Mouse (Mus musculus): ENCODE data around the gene Swsap1. TPM values are rescaled to one million over a fixed set of nuclear protein-coding genes. Genes with fewer than 3 reads are reported as not detected.

Swsap1 gene
- polyA plus RNA-seq, 1 experiment from 2014 or later = 6.5 TPM

DNA sequence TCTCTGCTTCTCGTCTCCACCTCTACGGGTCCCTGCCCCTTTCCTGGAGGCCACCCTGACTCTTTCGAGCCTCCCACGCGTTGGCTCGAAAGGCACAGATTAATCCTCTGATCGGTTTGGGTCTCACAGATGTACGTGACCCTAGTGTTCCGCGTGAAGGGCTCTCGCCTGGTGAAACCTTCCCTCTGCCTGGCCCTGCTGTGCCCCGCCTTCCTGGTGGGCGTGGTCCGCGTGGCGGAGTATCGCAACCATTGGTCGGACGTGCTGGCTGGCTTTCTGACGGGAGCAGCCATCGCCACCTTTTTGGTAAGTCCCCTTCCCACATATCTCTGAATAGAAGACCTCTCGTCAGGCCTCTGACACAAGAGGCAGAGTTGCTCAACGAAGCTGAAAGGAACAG, 11.3 kb upstream of the Swsap1 start:
- H3K4me2 ChIP-seq (ENCODE audit: low read depth, low read length) = no peak overlapping the region
- 17% methylated on average over 23 of the region's 23 CpGs for WGBS
- no peak overlapping the region for H3K4me3 ChIP-seq (ENCODE audit: low read length)
- no peak overlapping the region for H3K27ac ChIP-seq (ENCODE audit: low read length)
- no peak overlapping the region for H3K9ac ChIP-seq (ENCODE audit: low read depth, low read length)
- peaks cover 4% of the 10 kb centered on the region; the same call in 1 of the 2 replicates for H3K27me3 ChIP-seq (replicated peaks; ENCODE audit: control insufficient read depth, insufficient read depth, low read length)
- H3K9me3 ChIP-seq (ENCODE audit: control insufficient read depth, low read length) = no peaks in the 10 kb centered on the region
- ATAC-seq = no peak
- H3K4me1 ChIP-seq (ENCODE audit: control insufficient read depth, insufficient read depth, low read length) = no peaks in the 10 kb centered on the region
- no peaks in the 10 kb centered on the region for H3K36me3 ChIP-seq (ENCODE audit: control insufficient read depth, insufficient read depth, low read length)

GRCm38 (mm10) chr9:21947540-21948130, 7.9 kb upstream of the Swsap1 start:
- WGBS = 8% methylated on average over 26 of the region's 28 CpGs
- Histone ChIP-seq H3K9me3 (ENCODE audit: control insufficient read depth, low read length) (no peaks in the 10 kb centered on the region), H3K4me3 (ENCODE audit: low read length) (no peak overlapping the region), H3K4me2 (ENCODE audit: low read depth, low read length) (no peak overlapping the region), H3K4me1 (ENCODE audit: control insufficient read depth, insufficient read depth, low read length) (no peaks in the 10 kb centered on the region), H3K27me3 (replicated peaks; ENCODE audit: control insufficient read depth, insufficient read depth, low read length) (peaks cover 6% of the 10 kb centered on the region; the same call in 1 of the 2 replicates), H3K27ac (ENCODE audit: low read length) (no peak overlapping the region), H3K9ac (ENCODE audit: low read depth, low read length) (no peak overlapping the region), H3K36me3 (ENCODE audit: control insufficient read depth, insufficient read depth, low read length) (no peaks in the 10 kb centered on the region)
- ATAC-seq = peak; percentile 39; the same call in 1 of the 2 replicates

GRCm38 (mm10) chr9:21948146-21948545, 7.4 kb upstream of the Swsap1 start:
- WGBS = 44% methylated on average over 8 of the region's 8 CpGs
- Histone ChIP-seq H3K4me3 (ENCODE audit: low read length) (no peak overlapping the region), H3K4me2 (ENCODE audit: low read depth, low read length) (no peak overlapping the region), H3K27ac (ENCODE audit: low read length) (no peak overlapping the region), H3K9me3 (ENCODE audit: control insufficient read depth, low read length) (no peaks in the 10 kb centered on the region), H3K9ac (ENCODE audit: low read depth, low read length) (no peak overlapping the region), H3K4me1 (ENCODE audit: control insufficient read depth, insufficient read depth, low read length) (no peaks in the 10 kb centered on the region), H3K27me3 (replicated peaks; ENCODE audit: control insufficient read depth, insufficient read depth, low read length) (peaks cover 6% of the 10 kb centered on the region; the same call in 1 of the 2 replicates), H3K36me3 (ENCODE audit: control insufficient read depth, insufficient read depth, low read length) (no peaks in the 10 kb centered on the region)
- no peak for ATAC-seq

DNA sequence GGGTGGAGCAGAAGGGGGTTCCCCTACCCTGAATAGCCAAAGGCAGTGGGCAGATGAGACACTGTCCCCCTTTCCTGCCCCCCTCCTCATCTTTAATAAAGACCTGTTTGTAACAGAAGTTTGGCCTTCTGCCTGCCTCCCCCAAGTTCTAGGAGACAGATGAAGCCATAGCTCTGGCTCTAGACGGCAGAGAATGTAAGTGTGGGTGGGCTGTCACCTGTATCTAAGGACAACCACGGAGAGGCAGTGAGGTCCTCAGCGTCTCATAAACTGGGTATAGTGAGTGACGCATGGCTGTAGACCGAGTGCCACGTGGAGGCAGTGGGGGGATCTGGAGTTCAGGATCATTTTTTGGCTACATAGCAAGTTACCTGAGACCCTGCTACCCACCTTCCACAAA, 6.8 kb upstream of the Swsap1 start:
- Histone ChIP-seq H3K27ac (ENCODE audit: low read length) (no peak overlapping the region), H3K4me1 (ENCODE audit: control insufficient read depth, insufficient read depth, low read length) (no peaks in the 10 kb centered on the region), H3K4me3 (ENCODE audit: low read length) (no peak overlapping the region), H3K36me3 (ENCODE audit: control insufficient read depth, insufficient read depth, low read length) (no peaks in the 10 kb centered on the region), H3K9me3 (ENCODE audit: control insufficient read depth, low read length) (no peaks in the 10 kb centered on the region), H3K4me2 (ENCODE audit: low read depth, low read length) (no peak overlapping the region), H3K27me3 (replicated peaks; ENCODE audit: control insufficient read depth, insufficient read depth, low read length) (peaks cover 6% of the 10 kb centered on the region; the same call in 1 of the 2 replicates), H3K9ac (ENCODE audit: low read depth, low read length) (no peak overlapping the region)
- no peak for ATAC-seq
- 66% methylated on average over 6 of the region's 6 CpGs for WGBS

- H3K4me2 ChIP-seq (ENCODE audit: low read depth, low read length) = no peak overlapping the region
- H3K9me3 ChIP-seq (ENCODE audit: control insufficient read depth, low read length) = no peaks in the 10 kb centered on the region
- H3K36me3 ChIP-seq (ENCODE audit: control insufficient read depth, insufficient read depth, low read length) = no peaks in the 10 kb centered on the region
- 13% methylated on average over 11 of the region's 11 CpGs for WGBS
- no peak overlapping the region for H3K9ac ChIP-seq (ENCODE audit: low read depth, low read length)
- H3K27me3 ChIP-seq (replicated peaks; ENCODE audit: control insufficient read depth, insufficient read depth, low read length) = peaks cover 6% of the 10 kb centered on the region; the same call in 1 of the 2 replicates
- no peak overlapping the region for H3K4me3 ChIP-seq (ENCODE audit: low read length)
- ATAC-seq = no peak
- no peak overlapping the region for H3K27ac ChIP-seq (ENCODE audit: low read length)
- H3K4me1 ChIP-seq (ENCODE audit: control insufficient read depth, insufficient read depth, low read length) = no peaks in the 10 kb centered on the region
These were observed 5.2 kb upstream of the Swsap1 start for GRCm38 (mm10) chr9:21950322-21950721.

- 73% methylated on average over 3 of the region's 3 CpGs for WGBS
- no peak overlapping the region for H3K9ac ChIP-seq (ENCODE audit: low read depth, low read length)
- no peaks in the 10 kb centered on the region for H3K9me3 ChIP-seq (ENCODE audit: control insufficient read depth, low read length)
- ATAC-seq = no peak
- H3K4me2 ChIP-seq (ENCODE audit: low read depth, low read length) = no peak overlapping the region
- H3K4me1 ChIP-seq (ENCODE audit: control insufficient read depth, insufficient read depth, low read length) = peaks cover 4% of the 10 kb centered on the region; the same call in 1 of the 2 replicates
- no peak overlapping the region for H3K4me3 ChIP-seq (ENCODE audit: low read length)
- H3K27ac ChIP-seq (ENCODE audit: low read length) = no peak overlapping the region
- peaks cover 6% of the 10 kb centered on the region; the same call in 1 of the 2 replicates for H3K27me3 ChIP-seq (replicated peaks; ENCODE audit: control insufficient read depth, insufficient read depth, low read length)
- no peaks in the 10 kb centered on the region for H3K36me3 ChIP-seq (ENCODE audit: control insufficient read depth, insufficient read depth, low read length)
These were observed 3.6 kb upstream of the Swsap1 start for GRCm38 (mm10) chr9:21951977-21952376.

DNA sequence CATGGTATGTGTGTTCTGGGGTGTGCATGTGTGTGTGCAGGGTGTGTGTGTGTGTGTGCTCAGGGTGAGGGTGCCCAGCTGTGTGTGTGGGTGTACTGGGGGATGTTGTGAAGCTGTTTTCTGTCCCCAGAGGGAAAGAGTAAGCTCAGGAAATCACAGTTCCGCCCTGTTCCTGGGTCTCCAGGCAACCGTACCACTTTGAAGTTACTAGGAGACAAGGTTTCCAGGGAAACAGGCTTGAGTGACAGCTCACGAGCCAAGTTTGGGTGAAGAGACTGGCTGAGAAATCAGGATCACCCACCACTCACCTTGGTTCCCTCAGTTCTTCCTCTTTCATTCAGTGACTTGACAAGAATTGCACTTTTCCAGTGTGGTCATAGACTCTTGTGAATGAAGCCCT, 2.0 kb upstream of the Swsap1 start:
- no peak for ATAC-seq

DNA sequence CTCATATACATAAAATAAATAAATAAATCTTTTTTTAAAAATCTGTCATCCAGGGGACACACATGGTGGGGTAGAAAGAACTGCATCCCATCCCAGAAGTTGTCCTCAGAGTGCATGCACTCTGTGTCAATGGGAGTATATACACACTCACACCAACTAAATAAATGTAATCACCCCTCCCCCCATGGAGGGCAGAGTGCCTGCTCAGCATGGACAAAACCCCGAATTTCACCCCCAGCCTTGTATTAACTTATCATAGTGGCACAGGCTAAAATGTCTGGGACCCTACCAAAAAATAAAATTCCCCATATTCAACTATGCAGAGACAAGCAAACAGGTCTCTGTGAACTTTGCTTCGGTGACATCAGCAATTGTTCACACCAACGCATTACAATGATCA, 920 bp upstream of the Swsap1 start:
- no peaks in the 10 kb centered on the region for H3K9me3 ChIP-seq (ENCODE audit: control insufficient read depth, low read length)
- H3K27me3 ChIP-seq (replicated peaks; ENCODE audit: control insufficient read depth, insufficient read depth, low read length) = peaks cover 6% of the 10 kb centered on the region; the same call in 1 of the 2 replicates
- 0 out of 2 replicates have a peak overlapping the region, but pooled peaks have one; percentile 91 for H3K9ac ChIP-seq (ENCODE audit: low read depth, low read length)
- peaks cover 5% of the 10 kb centered on the region; the same call in 1 of the 2 replicates for H3K4me1 ChIP-seq (ENCODE audit: control insufficient read depth, insufficient read depth, low read length)
- peak overlapping the region; percentile 68; the same call in 1 of the 2 replicates for H3K4me2 ChIP-seq (ENCODE audit: low read depth, low read length)
- WGBS = 76% methylated on average over 3 of the region's 3 CpGs
- no peak overlapping the region for H3K27ac ChIP-seq (ENCODE audit: low read length)
- no peak overlapping the region for H3K4me3 ChIP-seq (ENCODE audit: low read length)
- ATAC-seq = no peak
- no peaks in the 10 kb centered on the region for H3K36me3 ChIP-seq (ENCODE audit: control insufficient read depth, insufficient read depth, low read length)

More for the DNA sequence above, 2.0 kb upstream of the Swsap1 start:
- Histone ChIP-seq H3K36me3 (ENCODE audit: control insufficient read depth, insufficient read depth, low read length) (no peaks in the 10 kb centered on the region), H3K27me3 (replicated peaks; ENCODE audit: control insufficient read depth, insufficient read depth, low read length) (0 out of 2 replicates have a peak, but pooled peaks cover 2% of the 10 kb centered on the region), H3K9me3 (ENCODE audit: control insufficient read depth, low read length) (no peaks in the 10 kb centered on the region), H3K4me2 (ENCODE audit: low read depth, low read length) (no peak overlapping the region), H3K4me1 (ENCODE audit: control insufficient read depth, insufficient read depth, low read length) (peaks cover 4% of the 10 kb centered on the region; the same call in 1 of the 2 replicates), H3K4me3 (ENCODE audit: low read length) (no peak overlapping the region), H3K27ac (ENCODE audit: low read length) (no peak overlapping the region), H3K9ac (ENCODE audit: low read depth, low read length) (no peak overlapping the region)
- WGBS = 20% methylated on average over 3 of the region's 3 CpGs

DNA sequence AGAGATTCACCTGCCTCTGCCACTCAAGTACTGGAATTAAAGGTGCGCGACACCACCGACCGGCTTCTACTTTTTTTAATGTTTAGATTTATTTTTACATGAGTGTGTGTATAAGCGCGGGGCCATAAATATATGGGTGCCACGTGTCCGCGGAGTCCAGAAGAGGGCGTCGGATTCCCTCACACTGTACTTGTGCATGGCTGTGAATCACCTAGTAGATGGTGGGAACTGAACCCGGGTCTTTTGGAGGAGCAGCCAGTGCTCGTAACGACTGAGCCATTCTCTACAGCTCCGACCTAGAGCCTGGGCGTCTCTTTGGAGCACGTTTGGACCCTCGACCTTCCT, 358 bp upstream of the Swsap1 start:
- ATAC-seq = peak; percentile 63
- Histone ChIP-seq H3K4me2 (ENCODE audit: low read depth, low read length) (peak overlapping the region; percentile 68), H3K4me3 (ENCODE audit: low read length) (peak overlapping the region; percentile 78), H3K27ac (ENCODE audit: low read length) (peak overlapping the region; percentile 94), H3K27me3 (replicated peaks; ENCODE audit: control insufficient read depth, insufficient read depth, low read length) (peaks cover 8% of the 10 kb centered on the region), H3K9ac (ENCODE audit: low read depth, low read length) (peak overlapping the region; percentile 91), H3K4me1 (ENCODE audit: control insufficient read depth, insufficient read depth, low read length) (peaks cover 6% of the 10 kb centered on the region; the same call in 1 of the 2 replicates), H3K9me3 (ENCODE audit: control insufficient read depth, low read length) (no peaks in the 10 kb centered on the region), H3K36me3 (ENCODE audit: control insufficient read depth, insufficient read depth, low read length) (no peaks in the 10 kb centered on the region)
- 1% methylated on average over 18 of the region's 18 CpGs for WGBS

DNA sequence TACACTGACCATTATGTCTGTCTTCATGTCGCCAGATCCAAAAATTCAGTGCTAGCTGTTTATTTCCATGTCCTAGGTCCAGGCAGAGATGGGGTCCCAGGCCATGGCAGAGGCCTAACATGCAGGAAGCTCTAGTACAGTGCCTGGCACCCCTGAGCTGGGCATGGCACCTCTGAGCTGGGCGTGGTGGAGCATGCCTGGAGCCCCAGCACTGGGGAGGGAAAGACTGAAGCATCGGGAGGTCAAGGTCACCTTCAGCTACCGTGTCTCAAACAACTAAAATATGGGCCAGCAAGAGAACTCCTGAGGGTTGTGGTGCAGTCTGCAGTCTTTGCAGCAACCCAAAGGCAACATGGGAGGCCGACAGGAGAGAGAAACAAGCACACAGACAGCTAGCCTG, 2.8 kb downstream of the Swsap1 start:
- H3K27ac ChIP-seq (ENCODE audit: low read length) = no peak overlapping the region
- H3K36me3 ChIP-seq (ENCODE audit: control insufficient read depth, insufficient read depth, low read length) = no peaks in the 10 kb centered on the region
- no peak for ATAC-seq
- H3K4me2 ChIP-seq (ENCODE audit: low read depth, low read length) = no peak overlapping the region
- H3K4me1 ChIP-seq (ENCODE audit: control insufficient read depth, insufficient read depth, low read length) = peaks cover 27% of the 10 kb centered on the region
- no peak overlapping the region for H3K4me3 ChIP-seq (ENCODE audit: low read length)
- 83% methylated on average over 5 of the region's 5 CpGs for WGBS
- peaks cover 28% of the 10 kb centered on the region for H3K27me3 ChIP-seq (replicated peaks; ENCODE audit: control insufficient read depth, insufficient read depth, low read length)
- no peak overlapping the region for H3K9ac ChIP-seq (ENCODE audit: low read depth, low read length)
- no peaks in the 10 kb centered on the region for H3K9me3 ChIP-seq (ENCODE audit: control insufficient read depth, low read length)
